Mouse (Mus musculus): ENCODE results near the gene Zdhhc6. TPM values are rescaled to one million over a fixed set of nuclear protein-coding genes. Genes with fewer than 3 reads are reported as not detected.

Zdhhc6 gene
- polyA plus RNA-seq, 1 experiment, result 27.6 TPM

- DNase-seq (ENCODE audit: low read depth), result no peak
- TF ChIP-seq CTCF (IDR thresholded peaks at IDR 0.05; ENCODE audit: borderline replicate concordance, extremely low read depth, insufficient read depth, insufficient read length) (no peak), POLR2A (IDR thresholded peaks at IDR 0.05; ENCODE audit: borderline replicate concordance, extremely low read depth, insufficient read depth, insufficient read length, poor library complexity, severe bottlenecking) (no peak)
Measured at GRCm38 (mm10) chr19:55276770-55277169, 39.1 kb downstream of the Zdhhc6 start.

DNA sequence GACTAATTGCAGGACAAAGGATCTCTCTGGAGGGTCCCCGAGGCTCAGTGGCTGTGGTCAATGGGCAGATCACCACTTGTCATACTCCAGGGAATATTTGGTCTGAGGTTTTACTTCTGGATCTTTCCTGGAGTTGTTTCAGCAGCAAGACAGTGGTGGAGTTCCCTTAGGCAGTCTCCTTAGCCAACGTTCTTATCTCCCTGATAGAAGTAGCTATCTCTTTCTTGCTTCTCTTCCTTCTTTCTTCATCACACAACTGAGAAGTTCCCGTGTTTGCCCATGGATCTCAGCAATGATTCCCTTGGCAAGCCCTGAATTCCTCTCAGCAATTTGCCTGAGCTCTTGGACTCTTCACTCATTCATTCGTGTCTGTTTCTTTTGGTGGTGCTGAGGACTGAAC, 39.7 kb downstream of the Zdhhc6 start:
- DNase-seq (ENCODE audit: low read depth), result no peak

DNA sequence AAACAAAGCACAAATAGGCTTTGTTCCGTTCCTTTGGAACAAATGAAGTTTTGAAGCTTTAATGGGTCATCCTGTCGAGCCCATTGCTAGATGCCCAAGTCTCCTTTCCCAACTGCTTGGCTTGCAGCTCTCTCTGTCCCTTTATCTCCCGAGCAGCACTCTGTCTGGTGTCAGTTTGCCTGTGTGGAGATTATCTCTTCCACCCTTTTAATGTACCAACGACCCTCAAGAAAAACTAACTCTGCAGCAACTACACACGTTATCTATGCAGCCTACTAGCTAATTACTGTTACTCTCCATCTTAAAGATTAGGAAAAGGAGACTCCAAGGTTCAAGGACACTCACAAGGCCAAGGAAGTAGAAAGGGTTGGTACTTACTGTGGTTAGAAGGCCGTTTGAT, 42.5 kb downstream of the Zdhhc6 start:
- TF ChIP-seq CTCF (IDR thresholded peaks at IDR 0.05; ENCODE audit: borderline replicate concordance, extremely low read depth, insufficient read depth, insufficient read length) (no peak), POLR2A (IDR thresholded peaks at IDR 0.05; ENCODE audit: borderline replicate concordance, extremely low read depth, insufficient read depth, insufficient read length, poor library complexity, severe bottlenecking) (no peak)
- no peak for DNase-seq (ENCODE audit: low read depth)

More for the DNA sequence above, 39.7 kb downstream of the Zdhhc6 start:
- TF ChIP-seq POLR2A (IDR thresholded peaks at IDR 0.05; ENCODE audit: borderline replicate concordance, extremely low read depth, insufficient read depth, insufficient read length, poor library complexity, severe bottlenecking), result no peak
- TF ChIP-seq CTCF (IDR thresholded peaks at IDR 0.05; ENCODE audit: borderline replicate concordance, extremely low read depth, insufficient read depth, insufficient read length), result no peak

DNA sequence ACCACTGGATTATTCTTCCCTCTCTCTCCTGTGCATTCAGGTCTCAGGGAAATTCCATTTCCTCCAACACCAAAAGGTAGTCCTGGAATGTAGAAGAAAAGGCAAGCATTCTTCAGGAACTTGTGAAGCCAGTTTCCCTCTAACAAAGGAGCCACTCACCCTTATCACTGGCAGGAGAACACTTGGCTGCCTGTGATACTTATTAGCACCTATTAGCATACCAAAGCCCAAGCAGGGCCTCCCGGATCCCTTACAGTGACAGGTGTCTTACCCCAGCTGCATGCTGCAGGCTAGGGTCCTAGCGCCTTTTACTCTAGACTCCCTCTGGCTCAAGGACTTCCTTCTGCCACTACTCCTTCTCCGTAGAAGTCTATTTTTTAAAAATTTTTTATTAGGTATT, 44.4 kb downstream of the Zdhhc6 start:
- peak; percentile 68 for DNase-seq (ENCODE audit: low read depth)
- TF ChIP-seq POLR2A (IDR thresholded peaks at IDR 0.05; ENCODE audit: borderline replicate concordance, extremely low read depth, insufficient read depth, insufficient read length, poor library complexity, severe bottlenecking) (no peak), CTCF (IDR thresholded peaks at IDR 0.05; ENCODE audit: borderline replicate concordance, extremely low read depth, insufficient read depth, insufficient read length) (no peak)

DNA sequence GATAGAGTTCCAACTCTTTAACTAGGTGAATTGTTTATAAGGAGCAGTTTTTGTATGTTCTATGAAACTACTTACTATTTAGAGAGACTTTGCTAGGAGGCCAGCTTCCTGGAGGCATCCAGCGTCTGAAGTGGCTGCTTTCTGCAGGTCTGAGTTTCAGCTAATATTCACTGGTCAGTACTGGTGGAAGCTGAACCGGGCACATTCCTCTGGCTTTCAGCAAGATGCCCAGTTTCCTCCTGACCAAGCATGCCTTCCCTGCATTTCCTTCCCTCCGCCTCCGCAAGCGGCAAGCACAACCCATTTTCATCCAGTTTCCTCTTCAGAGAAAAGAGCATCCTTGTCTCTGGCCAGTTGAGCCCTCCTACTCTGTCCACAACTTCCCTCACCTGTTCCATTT, 46.8 kb downstream of the Zdhhc6 start:
- no peak for DNase-seq (ENCODE audit: low read depth)

DNA sequence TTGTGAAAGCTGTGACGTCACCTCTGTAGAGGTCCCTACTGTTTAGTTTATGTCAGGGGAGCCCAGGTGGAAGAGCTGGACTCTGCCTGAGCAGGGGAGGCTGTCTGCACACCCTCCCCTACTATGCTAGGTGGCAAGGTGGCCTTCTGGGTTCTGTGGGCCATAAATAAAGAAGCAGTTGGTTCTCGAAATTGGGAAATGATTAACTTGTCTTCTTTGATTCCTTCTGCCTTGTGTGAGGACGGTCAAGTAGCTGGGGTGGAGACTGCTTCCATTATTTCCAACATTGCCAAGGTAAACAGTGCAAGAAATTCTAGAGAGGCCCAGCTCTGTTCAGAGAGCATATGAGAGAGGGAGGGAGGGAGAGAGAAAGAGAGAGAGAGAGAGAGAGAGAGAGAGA, 47.7 kb downstream of the Zdhhc6 start:
- TF ChIP-seq POLR2A (IDR thresholded peaks at IDR 0.05; ENCODE audit: borderline replicate concordance, extremely low read depth, insufficient read depth, insufficient read length, poor library complexity, severe bottlenecking), result no peak
- no peak for TF ChIP-seq CTCF (IDR thresholded peaks at IDR 0.05; ENCODE audit: borderline replicate concordance, extremely low read depth, insufficient read depth, insufficient read length)
- no peak for DNase-seq (ENCODE audit: low read depth)

More for the DNA sequence above, 46.8 kb downstream of the Zdhhc6 start:
- TF ChIP-seq POLR2A (IDR thresholded peaks at IDR 0.05; ENCODE audit: borderline replicate concordance, extremely low read depth, insufficient read depth, insufficient read length, poor library complexity, severe bottlenecking), result no peak
- TF ChIP-seq CTCF (IDR thresholded peaks at IDR 0.05; ENCODE audit: borderline replicate concordance, extremely low read depth, insufficient read depth, insufficient read length), result no peak

GRCm38 (mm10) chr19:55266786-55267185, 49.0 kb downstream of the Zdhhc6 start:
- TF ChIP-seq POLR2A (IDR thresholded peaks at IDR 0.05; ENCODE audit: borderline replicate concordance, extremely low read depth, insufficient read depth, insufficient read length, poor library complexity, severe bottlenecking) (no peak), CTCF (IDR thresholded peaks at IDR 0.05; ENCODE audit: borderline replicate concordance, extremely low read depth, insufficient read depth, insufficient read length) (no peak)
- no peak for DNase-seq (ENCODE audit: low read depth)

GRCm38 (mm10) chr19:55265269-55265668, 50.6 kb downstream of the Zdhhc6 start:
- TF ChIP-seq POLR2A (IDR thresholded peaks at IDR 0.05; ENCODE audit: borderline replicate concordance, extremely low read depth, insufficient read depth, insufficient read length, poor library complexity, severe bottlenecking) (no peak), CTCF (IDR thresholded peaks at IDR 0.05; ENCODE audit: borderline replicate concordance, extremely low read depth, insufficient read depth, insufficient read length) (no peak)

GRCm38 (mm10) chr19:55260389-55261184, 55.2 kb downstream of the Zdhhc6 start:
- TF ChIP-seq CTCF (IDR thresholded peaks at IDR 0.05; ENCODE audit: borderline replicate concordance, extremely low read depth, insufficient read depth, insufficient read length), result no peak
- TF ChIP-seq POLR2A (IDR thresholded peaks at IDR 0.05; ENCODE audit: borderline replicate concordance, extremely low read depth, insufficient read depth, insufficient read length, poor library complexity, severe bottlenecking), result no peak
- no peak for DNase-seq (ENCODE audit: low read depth)

More at GRCm38 (mm10) chr19:55265269-55265668, 50.6 kb downstream of the Zdhhc6 start:
- DNase-seq (ENCODE audit: low read depth), result no peak

- TF ChIP-seq CTCF (IDR thresholded peaks at IDR 0.05; ENCODE audit: borderline replicate concordance, extremely low read depth, insufficient read depth, insufficient read length), result no peak
- TF ChIP-seq POLR2A (IDR thresholded peaks at IDR 0.05; ENCODE audit: borderline replicate concordance, extremely low read depth, insufficient read depth, insufficient read length, poor library complexity, severe bottlenecking), result no peak
- no peak for DNase-seq (ENCODE audit: low read depth)
Measured at GRCm38 (mm10) chr19:55258514-55258913, 57.3 kb downstream of the Zdhhc6 start.

- DNase-seq (ENCODE audit: low read depth), result no peak
- no peak for TF ChIP-seq CTCF (IDR thresholded peaks at IDR 0.05; ENCODE audit: borderline replicate concordance, extremely low read depth, insufficient read depth, insufficient read length)
- no peak for TF ChIP-seq POLR2A (IDR thresholded peaks at IDR 0.05; ENCODE audit: borderline replicate concordance, extremely low read depth, insufficient read depth, insufficient read length, poor library complexity, severe bottlenecking)
Measured at GRCm38 (mm10) chr19:55257656-55258375, 58.0 kb downstream of the Zdhhc6 start.
